Mouse (Mus musculus) spleen, postnatal 4 days (tissue): ENCODE results near the gene Szt2.

Experiments used
- DNase-seq, 2 experiments: peaks; one replicate each; pipeline ENCODE4 v3.0.0; 2022; ENCODE audit warnings: low spot score in 2 of 2

The Szt2 gene

GRCm38 (mm10) chr4:118358159-118358895 lies 50.7 kb downstream of the Szt2 start:
- DNase-seq, result no peak

- DNase-seq, result no peak
Measured at GRCm38 (mm10) chr4:118357504-118357903, 51.6 kb downstream of the Szt2 start.

GRCm38 (mm10) chr4:118356738-118357137 lies 52.3 kb downstream of the Szt2 start:
- DNase-seq, result no peak

GRCm38 (mm10) chr4:118354289-118354688 lies 54.8 kb downstream of the Szt2 start:
- no peak for DNase-seq

GRCm38 (mm10) chr4:118353689-118354088 lies 55.4 kb downstream of the Szt2 start:
- no peak for DNase-seq

- DNase-seq, result no peak
Measured at GRCm38 (mm10) chr4:118351828-118352227, 57.2 kb downstream of the Szt2 start.

GRCm38 (mm10) chr4:118350864-118351263 lies 58.2 kb downstream of the Szt2 start:
- no peak for DNase-seq

GRCm38 (mm10) chr4:118347529-118348309 lies 61.4 kb downstream of the Szt2 start:
- no peak for DNase-seq

- DNase-seq, result no peak
Measured at GRCm38 (mm10) chr4:118341447-118341846, 67.6 kb downstream of the Szt2 start.

- DNase-seq, result peak; percentile 53 to 82
Measured at GRCm38 (mm10) chr4:118336658-118337057, 72.4 kb downstream of the Szt2 start.

- no peak for DNase-seq
Measured at GRCm38 (mm10) chr4:118335991-118336390, 73.1 kb downstream of the Szt2 start.

- DNase-seq, result no peak
Measured at GRCm38 (mm10) chr4:118331777-118332176, 77.3 kb downstream of the Szt2 start.

GRCm38 (mm10) chr4:118326476-118326875 lies 82.6 kb downstream of the Szt2 start:
- DNase-seq, result no peak

- DNase-seq, result no peak
Measured at GRCm38 (mm10) chr4:118320636-118321035, 88.4 kb downstream of the Szt2 start.

- no peak for DNase-seq
Measured at GRCm38 (mm10) chr4:118319706-118320344, 89.2 kb downstream of the Szt2 start.

GRCm38 (mm10) chr4:118316662-118317061 lies 92.4 kb downstream of the Szt2 start:
- DNase-seq, result no peak

- no peak for DNase-seq
Measured at GRCm38 (mm10) chr4:118315286-118315685, 93.8 kb downstream of the Szt2 start.
